ENCODE assay signal across 21 mouse cellular contexts in genomic region chr7:101691863-101692262, GRCm38 (mm10). TPM values are rescaled to one million over a fixed set of nuclear protein-coding genes. Genes with fewer than 3 reads are reported as not detected.
DNase-seq lines count a peak whose midpoint lies in the region; ATAC-seq and TF ChIP-seq lines count a peak whose summit lies in the region.
"Had no signal": no experiment of that assay in that cellular context is flagged by ENCODE, and none has a peak within 500 bp of the region (broad histone marks: within the 10 kb centered on the region; RNA-seq: fewer than 3 reads in every experiment).

No protein-coding gene starts in this region.

- no peaks in the 10 kb centered on the region for H3K9me3 ChIP-seq in heart, embryonic 10.5 days
- H3K9me3 ChIP-seq in kidney, embryonic 16.5 days (ENCODE audit: low read length) = no peaks in the 10 kb centered on the region
- H3K9me3 ChIP-seq: embryonic facial prominence, embryonic 13.5 days; embryonic facial prominence, embryonic 15.5 days; forebrain, embryonic 10.5 days; forebrain, embryonic 12.5 days had no signal

- no peak overlapping the region for H3K4me3 ChIP-seq in heart, embryonic 10.5 days
- H3K4me3 ChIP-seq in kidney, embryonic 16.5 days (ENCODE audit: low read length) = no peak overlapping the region
- H3K4me3 ChIP-seq in kidney, adult 2 months (ENCODE audit: insufficient read depth, low read depth, low read length) = no peak overlapping the region
- H3K4me3 ChIP-seq: embryonic facial prominence, embryonic 13.5 days; embryonic facial prominence, embryonic 15.5 days; erythroblast, embryonic 14.5 days; forebrain, embryonic 10.5 days; forebrain, embryonic 12.5 days had no signal

- no peak for TF ChIP-seq CTCF in kidney, adult 2 months (conservative IDR thresholded peaks at IDR 0.05; ENCODE audit: insufficient read depth, insufficient read length, low read depth, low read length)

- no peak overlapping the region for H3K9ac ChIP-seq in kidney, embryonic 16.5 days (replicated peaks; ENCODE audit: low read length)
- H3K9ac ChIP-seq: embryonic facial prominence, embryonic 13.5 days; embryonic facial prominence, embryonic 15.5 days; forebrain, embryonic 12.5 days had no signal

- H3K4me2 ChIP-seq in kidney, embryonic 16.5 days (replicated peaks; ENCODE audit: low read depth, low read length) = no peak overlapping the region
- H3K4me2 ChIP-seq: embryonic facial prominence, embryonic 13.5 days; embryonic facial prominence, embryonic 15.5 days; forebrain, embryonic 12.5 days had no signal

- H3K4me1 ChIP-seq in heart, embryonic 10.5 days = peaks cover 8% of the 10 kb centered on the region; the same call in 1 of the 2 replicates
- H3K4me1 ChIP-seq in kidney, embryonic 16.5 days (ENCODE audit: insufficient read depth, low read length) = no peaks in the 10 kb centered on the region
- no peaks in the 10 kb centered on the region for H3K4me1 ChIP-seq in kidney, adult 2 months (ENCODE audit: control insufficient read depth, insufficient read depth, low read length)
- H3K4me1 ChIP-seq: embryonic facial prominence, embryonic 13.5 days; embryonic facial prominence, embryonic 15.5 days; forebrain, embryonic 10.5 days; forebrain, embryonic 12.5 days had no signal

- H3K27ac ChIP-seq in heart, embryonic 10.5 days = no peak overlapping the region
- no peak overlapping the region for H3K27ac ChIP-seq in kidney, embryonic 16.5 days (ENCODE audit: low read length)
- no peak overlapping the region for H3K27ac ChIP-seq in kidney, adult 2 months (ENCODE audit: insufficient read depth, low read depth, low read length)
- H3K27ac ChIP-seq: embryonic facial prominence, embryonic 13.5 days; embryonic facial prominence, embryonic 15.5 days; forebrain, embryonic 10.5 days; forebrain, embryonic 12.5 days had no signal

- TF ChIP-seq POLR2A in kidney, adult 2 months (IDR thresholded peaks at IDR 0.05; ENCODE audit: low read depth, low read length) = no peak

- 0 out of 2 replicates have a peak, but pooled peaks have one; percentile 15 for ATAC-seq in kidney, embryonic 16.5 days (ENCODE audit: low FRiP score, low TSS enrichment)
- ATAC-seq: forebrain, embryonic 14.5 days; forebrain, embryonic 16.5 days had no signal

- WGBS in heart, embryonic 10.5 days = 88% methylated on average over 8 of the region's 8 CpGs
- 63% methylated on average over 8 of the region's 8 CpGs for WGBS in kidney, embryonic 16.5 days
- 82% methylated on average over 8 of the region's 8 CpGs for WGBS in kidney, adult 2 months

- H3K36me3 ChIP-seq in heart, embryonic 10.5 days = peaks cover 13% of the 10 kb centered on the region; the same call in 1 of the 2 replicates
- 0 out of 2 replicates have a peak, but pooled peaks cover 6% of the 10 kb centered on the region for H3K36me3 ChIP-seq in kidney, embryonic 16.5 days (ENCODE audit: insufficient read depth, low read length)
- H3K36me3 ChIP-seq in kidney, adult 2 months (ENCODE audit: control insufficient read depth, insufficient read depth, low read length) = no peaks in the 10 kb centered on the region; the same call in 1 of the 2 replicates

- peak; percentile 66 for DNase-seq in heart, embryonic 10.5 days (ENCODE audit: low spot score)
- no peak for DNase-seq in heart, adult 18-20 months
- DNase-seq in kidney, adult 2 months = no peak
- DNase-seq: adrenal gland, adult 2 months; adrenal gland, postnatal 10 days; adrenal gland, postnatal 25 days; cerebellum, adult 11 months; cerebellum, adult 18-20 months; cerebellum, adult 8-10 months; cerebellum, adult 9-11 months; cerebellum, postnatal 14 days; cerebellum, postnatal 36 days; embryo, embryonic 11 days had no signal

- H3K27me3 ChIP-seq in heart, embryonic 10.5 days (ENCODE audit: insufficient read depth, poor library complexity, severe bottlenecking) = 0 out of 2 replicates have a peak, but pooled peaks cover 4% of the 10 kb centered on the region
- no peaks in the 10 kb centered on the region for H3K27me3 ChIP-seq in kidney, embryonic 16.5 days (ENCODE audit: insufficient read depth, low read length)
- no peaks in the 10 kb centered on the region for H3K27me3 ChIP-seq in kidney, adult 2 months (replicated peaks; ENCODE audit: control insufficient read depth, insufficient read depth, low read length)
- H3K27me3 ChIP-seq: embryonic facial prominence, embryonic 13.5 days; embryonic facial prominence, embryonic 15.5 days; forebrain, embryonic 12.5 days had no signal

RNA-seq across cellular contexts. Expression of gene Clpb, which starts 28.4 kb away (rescaled TPM):
- 55.9 and 63.0 TPM in 2 replicates for polyA plus RNA-seq in heart, embryonic 10.5 days (2016; fragmentation: Nextera tagmentation; extraction: Ambion mirVana)
- total RNA-seq in heart, adult 18-20 months (2021) = 10 to 100 TPM; 76.3 to 88.0 TPM
- 67.2 and 69.0 TPM in 2 replicates for polyA plus RNA-seq in kidney, embryonic 16.5 days (2015; fragmentation: Nextera tagmentation; extraction: Ambion mirVana)
- 64.8 and 84.9 TPM in 2 replicates for polyA plus RNA-seq in kidney, adult 2 months (2012; rRNA removed)
